Mouse (Mus musculus): Measurements from ENCODE around the gene Meis1. TPM values are rescaled to one million over a fixed set of nuclear protein-coding genes. Genes with fewer than 3 reads are reported as not detected.

Meis1 gene
- polyA plus RNA-seq, 1 experiment = 31.3 TPM

DNA sequence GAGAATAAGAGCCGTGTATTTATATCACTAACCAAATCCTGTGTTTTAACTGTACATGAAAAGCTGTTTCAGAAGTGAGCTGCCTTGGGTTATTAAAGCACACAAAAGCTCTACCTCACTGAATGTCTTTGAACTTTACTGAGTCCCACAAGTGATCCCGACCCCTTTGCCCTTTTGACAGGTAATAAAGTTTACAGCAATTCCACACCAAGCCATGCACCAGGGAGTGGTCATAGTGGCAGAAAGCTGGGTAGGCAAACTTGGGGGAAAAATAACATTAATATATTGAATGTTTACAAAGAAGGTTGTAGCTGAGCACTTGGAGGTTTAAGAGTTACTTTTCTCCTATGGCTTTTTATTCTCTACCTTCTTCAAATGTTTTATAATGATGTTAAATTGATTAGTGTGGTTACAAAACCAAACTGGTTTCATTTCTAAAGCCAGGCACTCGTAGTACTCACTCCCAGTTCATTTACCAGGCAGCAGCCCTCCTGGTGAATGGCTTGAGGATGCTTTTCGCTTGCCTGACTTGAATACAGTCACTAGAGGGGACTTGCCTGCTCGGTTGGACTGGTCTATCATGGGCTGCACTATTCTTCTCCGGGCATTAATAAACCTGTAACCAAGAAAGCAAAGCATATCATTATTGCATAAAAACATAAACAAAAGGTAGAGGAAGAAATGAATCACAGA is 133.6 kb downstream of the Meis1 start:
- 51% methylated on average over 6 of the region's 6 CpGs for WGBS
- Histone ChIP-seq H3K4me1 (ENCODE audit: control insufficient read depth, insufficient read depth, low read length) (no peaks in the 10 kb centered on the region; the same call in 1 of the 2 replicates), H3K4me3 (replicated peaks; ENCODE audit: extremely low read depth, low read depth, low read length) (no peak overlapping the region)
- DNase-seq = no peak
- TF ChIP-seq POLR2A (IDR thresholded peaks at IDR 0.05; ENCODE audit: borderline replicate concordance, extremely low read depth, low read depth, low read length) = no peak
- no peak for TF ChIP-seq CTCF (IDR thresholded peaks at IDR 0.05; ENCODE audit: insufficient read depth, low read length)

DNA sequence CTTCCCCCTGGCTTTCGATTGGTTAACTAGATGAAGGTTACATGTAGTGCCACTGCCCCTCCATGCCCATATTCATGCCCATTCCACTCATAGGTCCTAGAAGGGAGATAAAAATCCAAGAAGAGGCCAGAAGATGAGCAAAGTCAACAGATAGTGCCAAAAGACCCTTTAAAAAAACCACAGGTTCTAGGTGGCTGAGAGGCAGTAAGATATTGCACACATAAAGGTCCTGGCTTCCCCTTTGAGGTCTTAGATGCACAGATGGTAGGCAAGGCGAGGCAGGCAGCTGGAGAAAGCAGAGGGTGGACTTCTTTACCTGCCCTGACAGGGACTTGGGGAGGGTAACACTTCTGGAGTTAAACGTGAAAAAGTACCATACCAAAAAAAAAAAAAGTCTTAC is 134.8 kb downstream of the Meis1 start:
- no peak overlapping the region for H3K4me3 ChIP-seq (replicated peaks; ENCODE audit: extremely low read depth, low read depth, low read length)
- no peak for TF ChIP-seq CTCF (IDR thresholded peaks at IDR 0.05; ENCODE audit: insufficient read depth, low read length)
- no peak for TF ChIP-seq POLR2A (IDR thresholded peaks at IDR 0.05; ENCODE audit: borderline replicate concordance, extremely low read depth, low read depth, low read length)
- WGBS = 64% methylated on average over 3 of the region's 3 CpGs
- no peak for DNase-seq
- H3K4me1 ChIP-seq (ENCODE audit: control insufficient read depth, insufficient read depth, low read length) = no peaks in the 10 kb centered on the region

DNA sequence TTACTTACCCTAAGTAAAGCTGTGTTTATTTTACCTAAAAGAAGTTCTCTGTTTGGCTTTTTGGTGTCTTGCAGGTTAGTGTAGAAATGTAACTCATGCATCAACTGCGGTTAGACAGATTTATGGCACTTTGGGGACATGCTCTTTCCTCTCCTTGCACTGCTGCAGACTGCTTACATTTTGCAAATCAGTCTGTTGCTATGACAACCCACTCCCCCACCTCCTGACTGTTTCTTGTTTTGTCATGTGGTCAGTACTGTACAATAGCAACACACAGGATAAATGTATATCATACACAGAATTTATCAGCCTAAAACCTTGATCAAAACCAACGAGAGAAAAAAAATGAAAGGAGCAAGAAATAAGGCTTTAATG is 135.3 kb downstream of the Meis1 start:
- TF ChIP-seq CTCF (IDR thresholded peaks at IDR 0.05; ENCODE audit: insufficient read depth, low read length) (no peak), POLR2A (IDR thresholded peaks at IDR 0.05; ENCODE audit: borderline replicate concordance, extremely low read depth, low read depth, low read length) (no peak)
- no peak for DNase-seq
- H3K4me1 ChIP-seq (ENCODE audit: control insufficient read depth, insufficient read depth, low read length) = no peaks in the 10 kb centered on the region
- WGBS = 37% methylated on average over 2 of the region's 2 CpGs
- no peak overlapping the region for H3K4me3 ChIP-seq (replicated peaks; ENCODE audit: extremely low read depth, low read depth, low read length)

DNA sequence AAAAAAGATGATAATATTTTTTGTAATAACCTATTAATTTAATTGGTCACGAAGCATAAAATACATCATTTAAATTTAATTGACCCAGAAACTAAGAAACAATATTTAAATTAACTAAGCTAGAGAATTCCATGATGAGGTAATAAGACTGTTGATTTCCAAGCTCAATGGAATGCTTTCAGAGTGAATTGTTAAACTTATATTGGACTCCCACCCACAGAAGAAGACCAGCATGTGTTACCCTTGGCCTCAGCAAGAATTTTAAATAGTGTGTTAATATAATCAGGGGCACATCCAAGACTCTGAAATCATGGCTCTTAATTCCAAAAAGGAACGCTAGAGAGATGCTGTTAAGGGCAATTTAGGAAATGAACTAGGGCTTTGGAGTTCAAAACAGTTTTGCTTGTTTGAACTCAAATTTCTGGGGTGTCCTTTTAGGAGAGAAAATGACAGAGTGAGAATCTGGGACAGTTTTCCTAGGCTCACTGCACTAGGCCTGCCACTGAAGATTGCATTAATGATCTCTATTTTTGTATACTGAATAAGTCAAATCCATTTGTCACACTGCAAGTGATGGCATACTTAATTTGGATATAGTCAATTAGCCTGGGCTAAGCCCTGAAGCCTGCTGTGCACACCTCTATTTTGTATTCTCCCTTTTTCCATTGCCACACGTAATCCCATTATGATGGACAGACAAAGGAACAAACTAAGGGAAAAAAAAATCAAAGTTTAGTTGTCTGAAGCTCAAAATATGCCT is 135.9 kb downstream of the Meis1 start:
- no peak overlapping the region for H3K4me3 ChIP-seq (replicated peaks; ENCODE audit: extremely low read depth, low read depth, low read length)
- no peak for TF ChIP-seq POLR2A (IDR thresholded peaks at IDR 0.05; ENCODE audit: borderline replicate concordance, extremely low read depth, low read depth, low read length)
- no peak for TF ChIP-seq CTCF (IDR thresholded peaks at IDR 0.05; ENCODE audit: insufficient read depth, low read length)
- no peaks in the 10 kb centered on the region for H3K4me1 ChIP-seq (ENCODE audit: control insufficient read depth, insufficient read depth, low read length)
- WGBS = 79% methylated on average over 3 of the region's 3 CpGs
- no peak for DNase-seq

DNA sequence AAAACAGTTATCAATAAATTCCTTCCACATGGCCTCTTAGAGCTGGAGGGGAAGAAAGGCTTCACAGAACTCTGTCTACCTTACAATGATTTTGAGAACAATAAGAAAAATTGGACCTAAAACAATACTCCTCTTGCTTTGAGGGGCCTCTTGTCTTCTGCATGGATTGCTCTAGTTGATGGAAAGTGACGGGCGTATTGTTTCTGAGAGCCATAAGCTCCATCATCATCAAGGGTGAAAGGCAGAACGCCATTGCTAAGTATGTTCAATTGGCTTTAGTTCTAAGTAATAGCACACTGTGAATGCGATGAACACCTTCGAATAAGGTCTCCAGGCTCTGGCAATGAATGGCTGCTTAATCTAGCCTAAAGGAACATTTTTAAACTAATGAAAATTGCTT is 136.5 kb downstream of the Meis1 start:
- WGBS = 93% methylated on average over 5 of the region's 5 CpGs

DNA sequence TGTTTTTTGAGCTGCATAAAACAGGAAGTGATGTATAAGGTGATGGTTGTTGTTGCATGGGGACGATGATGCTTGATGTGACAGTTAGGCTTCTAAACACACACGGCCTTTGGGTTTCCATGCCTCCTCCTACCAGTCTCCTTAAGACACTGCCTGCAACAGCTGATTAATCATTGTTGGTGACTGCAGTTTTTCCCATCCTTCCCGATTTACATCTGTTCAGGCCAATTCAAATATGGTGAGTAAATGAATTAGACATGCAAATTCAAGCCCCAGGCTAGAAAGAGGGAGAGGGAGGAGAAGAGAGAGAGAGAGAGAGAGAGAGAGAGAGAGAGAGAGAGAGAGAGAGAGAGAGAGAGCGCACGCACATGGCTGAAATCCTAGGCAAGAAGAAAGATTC is 138.0 kb downstream of the Meis1 start:
- Histone ChIP-seq H3K4me3 (replicated peaks; ENCODE audit: extremely low read depth, low read depth, low read length) (no peak overlapping the region), H3K4me1 (ENCODE audit: control insufficient read depth, insufficient read depth, low read length) (no peaks in the 10 kb centered on the region)
- TF ChIP-seq POLR2A (IDR thresholded peaks at IDR 0.05; ENCODE audit: borderline replicate concordance, extremely low read depth, low read depth, low read length) (no peak), CTCF (IDR thresholded peaks at IDR 0.05; ENCODE audit: insufficient read depth, low read length) (no peak)
- 60% methylated on average over 5 of the region's 5 CpGs for WGBS
- no peak for DNase-seq

More for the DNA sequence above, 136.5 kb downstream of the Meis1 start:
- TF ChIP-seq CTCF (IDR thresholded peaks at IDR 0.05; ENCODE audit: insufficient read depth, low read length) (no peak), POLR2A (IDR thresholded peaks at IDR 0.05; ENCODE audit: borderline replicate concordance, extremely low read depth, low read depth, low read length) (no peak)
- Histone ChIP-seq H3K4me3 (replicated peaks; ENCODE audit: extremely low read depth, low read depth, low read length) (no peak overlapping the region), H3K4me1 (ENCODE audit: control insufficient read depth, insufficient read depth, low read length) (no peaks in the 10 kb centered on the region)
- DNase-seq = no peak

DNA sequence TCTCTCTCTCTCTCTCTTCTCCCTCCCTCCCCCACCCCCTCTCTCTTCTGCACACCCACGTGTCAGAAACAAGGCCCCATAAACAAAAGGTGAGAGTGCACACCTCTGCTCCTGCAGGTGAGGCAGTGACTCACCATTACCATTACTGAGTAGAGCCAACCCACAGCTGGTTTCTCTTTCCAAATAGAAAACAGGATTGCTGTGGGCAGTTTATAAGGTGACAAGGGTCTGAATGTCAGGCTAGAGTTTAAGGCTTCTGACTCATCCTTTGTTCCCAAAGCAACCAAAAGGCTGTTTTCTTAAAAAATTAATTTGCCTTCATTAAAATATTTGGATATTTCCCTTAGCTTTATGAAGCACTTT is 139.3 kb downstream of the Meis1 start:
- Histone ChIP-seq H3K4me1 (ENCODE audit: control insufficient read depth, insufficient read depth, low read length) (no peaks in the 10 kb centered on the region), H3K4me3 (replicated peaks; ENCODE audit: extremely low read depth, low read depth, low read length) (no peak overlapping the region)
- DNase-seq = no peak
- 18% methylated on average over 1 of the region's 1 CpGs for WGBS
- TF ChIP-seq CTCF (IDR thresholded peaks at IDR 0.05; ENCODE audit: insufficient read depth, low read length) = no peak
- TF ChIP-seq POLR2A (IDR thresholded peaks at IDR 0.05; ENCODE audit: borderline replicate concordance, extremely low read depth, low read depth, low read length) = no peak

DNA sequence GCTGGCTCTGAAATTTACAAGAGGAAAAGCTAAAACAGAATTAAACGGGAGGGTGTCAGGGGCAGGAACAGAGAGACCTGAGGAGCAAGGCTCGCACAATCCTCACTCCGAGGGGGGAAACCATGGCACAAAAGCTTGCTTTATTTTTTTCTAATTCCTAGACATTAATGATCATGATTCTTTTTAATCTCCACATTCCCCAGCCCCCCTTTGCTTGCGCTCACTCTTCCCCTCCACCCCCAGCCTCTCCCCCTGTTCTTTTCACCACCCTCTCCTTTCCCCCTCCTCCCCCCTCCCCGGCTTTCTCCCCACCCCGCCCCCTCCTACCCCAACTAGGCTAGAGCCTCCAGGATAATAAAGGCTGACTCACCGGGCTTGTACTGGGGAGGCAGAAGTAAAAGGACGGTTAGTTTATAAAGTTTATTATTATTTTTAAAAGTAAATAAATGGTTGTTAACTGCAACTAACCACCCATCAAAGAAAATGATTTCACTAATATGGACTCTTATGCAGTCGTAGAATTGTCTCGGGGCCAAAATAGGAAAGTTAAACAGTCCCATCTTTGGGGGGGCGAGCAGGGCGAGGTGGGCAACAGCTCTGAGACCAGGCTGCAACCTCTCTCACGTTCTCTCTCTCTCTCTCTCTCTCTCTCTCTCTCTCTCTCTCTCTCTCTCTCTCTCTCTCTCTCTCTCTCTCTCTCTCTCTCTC is 139.9 kb downstream of the Meis1 start:
- DNase-seq = no peak
- Histone ChIP-seq H3K4me1 (ENCODE audit: control insufficient read depth, insufficient read depth, low read length) (no peaks in the 10 kb centered on the region), H3K4me3 (replicated peaks; ENCODE audit: extremely low read depth, low read depth, low read length) (no peak overlapping the region)
- 11% methylated on average over 13 of the region's 13 CpGs for WGBS
- TF ChIP-seq POLR2A (IDR thresholded peaks at IDR 0.05; ENCODE audit: borderline replicate concordance, extremely low read depth, low read depth, low read length) (no peak), CTCF (IDR thresholded peaks at IDR 0.05; ENCODE audit: insufficient read depth, low read length) (no peak)

DNA sequence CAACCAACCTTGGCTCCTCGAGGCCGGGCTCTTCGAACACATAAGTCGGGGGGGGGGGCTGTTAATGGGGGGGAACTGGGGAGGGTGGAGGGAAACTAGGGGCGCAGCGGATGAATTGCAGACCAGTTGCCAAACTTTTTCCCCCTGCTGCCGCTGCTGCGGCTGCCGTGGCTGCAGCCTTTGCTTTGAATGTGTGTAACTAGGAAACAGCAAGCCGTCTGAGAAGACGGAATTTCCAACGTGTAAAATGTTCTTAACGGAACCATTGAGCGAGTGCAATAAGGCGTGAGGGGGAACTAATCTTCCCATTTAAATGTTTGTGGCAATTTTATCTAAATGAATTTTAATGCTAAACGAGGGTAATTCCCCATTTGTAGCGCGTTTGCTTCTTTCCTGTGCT is 140.8 kb downstream of the Meis1 start:
- no peak for DNase-seq
- under 1% methylated on average over 18 of the region's 18 CpGs for WGBS
- Histone ChIP-seq H3K4me1 (ENCODE audit: control insufficient read depth, insufficient read depth, low read length) (no peaks in the 10 kb centered on the region), H3K4me3 (replicated peaks; ENCODE audit: extremely low read depth, low read depth, low read length) (peak overlapping the region; percentile 70)
- no peak for TF ChIP-seq CTCF (IDR thresholded peaks at IDR 0.05; ENCODE audit: insufficient read depth, low read length)
- no peak for TF ChIP-seq POLR2A (IDR thresholded peaks at IDR 0.05; ENCODE audit: borderline replicate concordance, extremely low read depth, low read depth, low read length)

All from lung, adult 2 months (tissue).